Mouse (Mus musculus): ENCODE results near the gene Adck2. TPM values are rescaled to one million over a fixed set of nuclear protein-coding genes. Genes with fewer than 3 reads are reported as not detected.

The Adck2 gene
- polyA plus RNA-seq, 1 experiment from 2014 or later: 36.9 TPM

DNA sequence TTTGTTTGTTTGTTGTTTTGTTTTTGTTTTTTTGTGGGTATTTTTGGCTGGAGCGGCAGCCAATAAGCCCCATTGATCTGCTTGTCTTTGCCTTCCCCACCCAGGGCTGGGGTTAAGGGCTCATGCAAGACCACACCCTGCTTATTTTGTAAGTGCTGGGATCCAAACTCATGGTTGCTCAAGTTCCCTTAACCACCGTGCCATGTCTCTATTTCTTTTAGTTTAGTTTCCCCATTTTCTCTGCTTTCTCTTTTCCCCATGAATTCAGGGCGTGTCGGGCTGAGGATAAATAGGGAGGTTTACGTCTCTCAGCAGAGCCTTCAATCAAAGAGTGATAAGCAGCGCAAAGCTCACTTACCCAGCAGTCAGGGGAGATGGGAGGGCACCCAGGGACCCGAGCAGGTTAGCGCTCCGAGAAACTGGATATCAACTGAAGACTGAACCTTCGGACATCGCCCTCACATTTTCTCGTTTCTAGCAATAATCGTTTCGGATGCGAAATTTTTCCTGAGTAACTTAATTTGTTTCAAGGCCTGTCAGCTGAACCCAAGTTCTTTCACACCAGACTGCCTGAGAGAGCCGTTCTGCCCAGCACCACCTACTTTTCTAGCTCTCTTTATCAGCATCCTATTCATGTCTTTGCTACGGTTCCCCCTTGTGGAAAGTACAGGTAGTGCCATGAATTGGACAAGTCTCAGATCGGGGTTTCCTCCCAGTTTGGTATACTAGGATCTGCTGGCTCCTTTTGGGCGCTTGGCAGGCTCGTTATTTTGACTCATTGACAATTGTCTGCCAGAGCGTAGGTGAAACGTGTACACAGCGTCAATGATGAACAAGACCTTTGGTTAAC lies 11.3 kb upstream of the Adck2 start:
- Histone ChIP-seq H3K27me3 (no peaks in the 10 kb centered on the region; the same call in 1 of the 2 replicates), H3K4me1 (peaks cover 21% of the 10 kb centered on the region), H3K4me3 (0 out of 2 replicates have a peak overlapping the region, but pooled peaks have one; percentile 13), H3K4me2 (replicated peaks) (peak overlapping the region; percentile 31), H3K36me3 (no peaks in the 10 kb centered on the region), H3K27ac (replicated peaks) (no peak overlapping the region), H3K9me3 (no peaks in the 10 kb centered on the region), H3K9ac (replicated peaks) (no peak overlapping the region)
- ATAC-seq (ENCODE audit: low FRiP score, low read depth): 0 out of 2 replicates have a peak, but pooled peaks have one; percentile 28
- 19% methylated on average over 23 of the region's 23 CpGs for WGBS

DNA sequence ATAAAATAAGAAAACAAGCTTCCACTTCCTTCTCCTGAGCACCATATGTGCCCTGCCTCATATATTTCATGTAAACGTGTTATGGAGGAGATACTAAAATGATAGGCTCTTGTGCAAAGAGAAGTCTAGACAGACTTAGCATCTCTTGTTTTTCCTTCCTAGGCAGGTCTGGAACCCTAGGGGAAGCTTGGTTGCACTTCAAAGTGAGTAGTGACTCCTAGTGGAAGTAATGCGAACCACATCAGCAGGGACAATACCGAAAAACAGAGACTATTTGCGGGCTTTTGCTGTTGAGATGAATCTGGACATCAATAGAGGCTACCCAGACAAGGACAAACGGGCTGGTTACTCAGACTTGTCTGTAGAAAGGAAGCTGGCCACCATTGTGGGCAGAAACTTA lies 6.1 kb upstream of the Adck2 start:
- H3K4me3 ChIP-seq: no peak overlapping the region
- H3K4me1 ChIP-seq: no peaks in the 10 kb centered on the region
- no peaks in the 10 kb centered on the region; the same call in 1 of the 2 replicates for H3K27me3 ChIP-seq
- ATAC-seq (ENCODE audit: low FRiP score, low read depth): no peak
- no peak overlapping the region for H3K9ac ChIP-seq (replicated peaks)
- no peak overlapping the region for H3K27ac ChIP-seq (replicated peaks)
- H3K36me3 ChIP-seq: no peaks in the 10 kb centered on the region
- no peaks in the 10 kb centered on the region for H3K9me3 ChIP-seq
- no peak overlapping the region for H3K4me2 ChIP-seq (replicated peaks)
- 16% methylated on average over 5 of the region's 5 CpGs for WGBS

DNA sequence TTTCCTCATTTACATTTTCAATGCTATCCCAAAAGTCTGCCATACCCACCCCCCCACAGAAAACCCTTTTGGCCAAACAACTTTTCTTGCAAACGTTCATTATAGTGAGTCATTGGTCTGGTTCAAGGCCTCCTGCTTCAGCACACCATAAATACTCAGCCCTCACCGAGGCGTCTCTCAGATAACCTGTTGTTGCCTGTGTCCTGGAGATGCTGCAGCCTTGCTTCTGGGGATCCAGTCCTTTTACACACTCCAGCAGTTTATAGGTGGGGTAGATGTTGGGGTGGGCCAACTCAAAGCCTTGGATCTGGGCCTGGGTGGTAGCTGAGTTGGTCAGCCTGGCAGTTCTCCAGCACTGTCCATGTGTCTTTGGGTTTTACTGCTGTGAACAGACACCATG lies 3.2 kb upstream of the Adck2 start:
- ATAC-seq (ENCODE audit: low FRiP score, low read depth): no peak
- no peak overlapping the region for H3K9ac ChIP-seq (replicated peaks)
- H3K4me1 ChIP-seq: peaks cover 12% of the 10 kb centered on the region
- H3K4me3 ChIP-seq: no peak overlapping the region
- H3K27ac ChIP-seq (replicated peaks): no peak overlapping the region
- H3K4me2 ChIP-seq (replicated peaks): no peak overlapping the region
- no peaks in the 10 kb centered on the region for H3K9me3 ChIP-seq
- no peaks in the 10 kb centered on the region for H3K36me3 ChIP-seq
- no peaks in the 10 kb centered on the region; the same call in 1 of the 2 replicates for H3K27me3 ChIP-seq
- whole genome bisulfite sequencing: 89% methylated on average over 3 of the region's 3 CpGs

DNA sequence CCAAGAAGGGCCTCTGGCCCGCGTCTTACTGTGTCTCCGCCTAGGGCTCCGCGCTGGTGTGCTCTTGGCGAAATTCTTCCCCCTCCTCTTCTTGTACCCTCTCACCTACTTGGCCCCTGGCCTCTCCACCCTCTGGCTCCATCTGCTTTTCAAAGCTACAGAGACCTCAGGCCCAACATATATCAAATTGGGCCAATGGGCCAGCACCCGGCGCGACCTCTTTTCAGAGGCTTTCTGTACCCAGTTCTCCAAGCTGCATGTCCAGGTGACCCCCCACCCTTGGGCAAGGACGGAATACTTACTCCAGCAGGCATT lies 839 bp downstream of the Adck2 start:
- peak; percentile 25 for ATAC-seq (ENCODE audit: low FRiP score, low read depth)
- 20% methylated on average over 10 of the region's 10 CpGs for WGBS

DNA sequence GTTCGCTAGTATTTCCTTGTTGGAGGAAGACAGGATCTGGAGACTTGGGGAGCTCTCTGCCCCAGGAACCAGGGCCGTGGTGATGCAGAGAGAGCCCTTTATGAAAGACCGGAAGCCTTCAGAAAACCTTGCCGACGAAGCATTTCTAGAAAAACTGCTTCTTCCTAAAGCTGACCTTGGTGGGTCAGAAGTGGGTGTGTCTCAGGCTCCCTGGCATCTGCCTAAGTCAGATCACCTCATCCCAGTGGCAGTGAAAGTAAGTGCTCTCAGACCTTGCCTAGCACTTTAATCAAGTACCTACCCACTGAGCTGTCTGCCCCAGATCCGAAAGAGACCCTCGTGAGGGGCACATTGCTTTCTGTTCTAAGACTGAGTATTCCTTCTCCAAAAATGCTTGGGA lies 1.3 kb downstream of the Adck2 start:
- H3K4me2 ChIP-seq (replicated peaks): peak overlapping the region; percentile 86
- H3K9ac ChIP-seq (replicated peaks): peak overlapping the region; percentile 88
- WGBS: 77% methylated on average over 7 of the region's 7 CpGs
- no peaks in the 10 kb centered on the region for H3K9me3 ChIP-seq
- peaks cover 24% of the 10 kb centered on the region for H3K36me3 ChIP-seq
- peaks cover 12% of the 10 kb centered on the region for H3K4me1 ChIP-seq
- H3K27me3 ChIP-seq: no peaks in the 10 kb centered on the region
- peak overlapping the region; percentile 80 for H3K4me3 ChIP-seq
- no peak for ATAC-seq (ENCODE audit: low FRiP score, low read depth)
- peak overlapping the region; percentile 97; the same call in 1 of the 2 replicates for H3K27ac ChIP-seq (replicated peaks)

More for the DNA sequence above, 839 bp downstream of the Adck2 start:
- H3K36me3 ChIP-seq: peaks cover 20% of the 10 kb centered on the region
- peak overlapping the region; percentile 97 for H3K27ac ChIP-seq (replicated peaks)
- H3K4me3 ChIP-seq: peak overlapping the region; percentile 80
- H3K9me3 ChIP-seq: no peaks in the 10 kb centered on the region
- peak overlapping the region; percentile 88 for H3K9ac ChIP-seq (replicated peaks)
- H3K4me1 ChIP-seq: peaks cover 12% of the 10 kb centered on the region
- H3K4me2 ChIP-seq (replicated peaks): peak overlapping the region; percentile 86
- no peaks in the 10 kb centered on the region for H3K27me3 ChIP-seq

DNA sequence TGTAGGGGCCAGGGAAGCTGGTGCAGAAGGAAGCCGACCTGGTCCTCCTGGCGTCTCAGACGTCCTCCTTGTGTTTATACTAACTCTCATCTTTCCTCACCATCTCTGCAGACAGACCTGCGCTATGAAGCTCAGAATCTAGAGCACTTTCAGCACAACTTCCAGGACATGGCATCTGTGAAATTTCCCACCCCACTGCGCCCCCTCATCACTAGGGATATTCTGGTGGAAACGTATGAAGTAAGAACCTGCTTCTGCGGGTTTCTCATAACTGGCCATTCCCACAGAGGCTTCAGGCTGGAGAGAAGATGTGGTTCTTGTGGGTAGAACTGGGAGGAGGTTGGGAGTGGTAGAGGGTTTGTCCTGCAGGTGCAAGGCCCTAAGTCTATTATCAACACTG lies 5.9 kb downstream of the Adck2 start:
- Histone ChIP-seq H3K4me1 (peaks cover 6% of the 10 kb centered on the region), H3K4me3 (no peak overlapping the region), H3K9ac (replicated peaks) (no peak overlapping the region), H3K9me3 (no peaks in the 10 kb centered on the region), H3K36me3 (peaks cover 54% of the 10 kb centered on the region), H3K27ac (replicated peaks) (no peak overlapping the region), H3K27me3 (no peaks in the 10 kb centered on the region), H3K4me2 (replicated peaks) (no peak overlapping the region)
- ATAC-seq (ENCODE audit: low FRiP score, low read depth): no peak
- WGBS: 93% methylated on average over 7 of the region's 7 CpGs

DNA sequence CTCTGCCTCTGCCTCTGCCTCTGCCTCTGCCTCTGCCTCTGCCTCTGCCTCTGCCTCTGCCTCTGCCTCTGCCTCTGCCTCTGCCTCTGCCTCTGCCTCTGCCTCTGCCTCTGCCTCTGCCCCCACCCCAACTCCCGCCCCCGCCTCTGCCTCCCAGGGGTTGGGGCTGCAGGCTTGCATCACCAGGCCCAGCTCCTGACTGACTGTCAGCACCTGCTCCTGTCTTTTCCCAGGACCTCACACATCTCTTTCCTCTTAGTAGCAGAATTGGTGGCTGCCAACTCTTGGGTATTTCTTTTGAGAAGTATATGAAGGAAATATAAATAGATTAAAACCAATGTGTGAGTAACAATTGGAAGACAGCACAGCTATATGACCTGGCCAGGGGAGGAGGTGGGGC lies 6.9 kb downstream of the Adck2 start:
- 75% methylated on average over 2 of the region's 2 CpGs for WGBS
- Histone ChIP-seq H3K4me2 (replicated peaks) (no peak overlapping the region), H3K27ac (replicated peaks) (no peak overlapping the region), H3K9ac (replicated peaks) (no peak overlapping the region), H3K27me3 (no peaks in the 10 kb centered on the region), H3K4me1 (no peaks in the 10 kb centered on the region), H3K36me3 (peaks cover 60% of the 10 kb centered on the region), H3K4me3 (no peak overlapping the region), H3K9me3 (no peaks in the 10 kb centered on the region)
- ATAC-seq (ENCODE audit: low FRiP score, low read depth): no peak

DNA sequence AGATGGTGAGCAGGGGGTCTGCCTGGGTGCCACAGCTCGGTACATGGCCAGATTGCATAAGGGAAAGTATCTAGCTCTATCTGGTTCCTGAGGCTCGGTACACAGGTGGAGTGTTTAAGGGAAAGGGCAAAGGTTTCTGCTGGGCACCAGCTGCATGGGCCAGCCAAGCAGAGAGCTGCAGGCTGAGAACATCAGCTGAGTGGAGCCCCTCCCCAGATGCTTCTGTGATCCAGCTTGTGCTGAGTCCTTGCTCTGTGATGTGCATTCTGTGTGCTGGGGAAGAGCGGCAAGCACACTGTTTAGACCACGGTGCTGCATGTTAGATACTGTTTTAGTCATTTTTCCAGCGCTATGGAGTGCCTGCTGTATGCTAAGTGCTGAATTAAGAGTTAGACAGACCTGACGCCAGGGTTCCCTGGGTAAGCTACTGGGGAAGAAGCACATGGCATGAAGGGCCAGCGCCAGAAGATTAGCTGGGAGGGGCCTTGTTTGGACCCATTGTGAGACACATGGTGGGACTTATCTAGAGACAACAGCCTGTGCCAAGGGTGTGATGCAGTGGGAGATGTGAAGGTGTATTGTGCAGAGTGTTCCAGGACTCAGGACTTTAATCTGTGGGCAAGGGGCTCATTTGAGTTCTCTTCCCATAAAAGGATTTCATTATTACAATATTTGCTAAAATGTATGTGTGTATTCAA lies 7.6 kb downstream of the Adck2 start:
- Histone ChIP-seq H3K27me3 (no peaks in the 10 kb centered on the region), H3K9me3 (no peaks in the 10 kb centered on the region), H3K4me2 (replicated peaks) (no peak overlapping the region), H3K4me1 (no peaks in the 10 kb centered on the region), H3K4me3 (no peak overlapping the region), H3K27ac (replicated peaks) (no peak overlapping the region), H3K9ac (replicated peaks) (no peak overlapping the region), H3K36me3 (peaks cover 66% of the 10 kb centered on the region)
- no peak for ATAC-seq (ENCODE audit: low FRiP score, low read depth)
- 70% methylated on average over 7 of the region's 7 CpGs for WGBS

DNA sequence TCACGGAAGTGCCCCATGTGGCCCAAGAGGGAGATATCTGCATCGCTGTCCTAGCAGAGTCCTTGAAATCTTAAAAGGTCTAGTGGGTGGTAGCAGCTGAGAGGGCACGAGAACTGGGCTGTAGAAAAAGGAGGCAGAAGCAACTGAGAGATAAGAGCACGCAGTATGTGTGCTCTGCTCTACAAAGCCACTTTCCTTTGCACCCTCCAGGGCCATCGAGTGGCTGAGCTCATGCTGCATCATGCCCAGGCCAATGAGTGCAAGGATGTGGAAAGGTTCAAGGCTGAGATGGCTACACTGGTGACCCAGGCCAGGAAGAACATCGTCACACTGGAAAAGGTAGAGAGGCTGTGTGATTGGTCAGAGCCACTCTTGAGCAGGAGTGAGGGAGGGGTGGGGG lies 11.8 kb downstream of the Adck2 start, which contains the start of gene Gm42420:
Gm42420 (plus strand) TSS at position 237 of the 400 bp plus-strand sequence.
- WGBS: 95% methylated on average over 6 of the region's 6 CpGs
- no peak for ATAC-seq (ENCODE audit: low FRiP score, low read depth)
- Histone ChIP-seq H3K36me3 (peaks cover 60% of the 10 kb centered on the region), H3K4me3 (no peak within 1 kb of the TSS), H3K9me3 (no peaks in the 10 kb centered on the region), H3K9ac (replicated peaks) (no peak within 1 kb of the TSS), H3K4me1 (no peaks in the 10 kb centered on the region), H3K27me3 (no peaks in the 10 kb centered on the region), H3K4me2 (replicated peaks) (no peak within 1 kb of the TSS), H3K27ac (replicated peaks) (no peak within 1 kb of the TSS)

DNA sequence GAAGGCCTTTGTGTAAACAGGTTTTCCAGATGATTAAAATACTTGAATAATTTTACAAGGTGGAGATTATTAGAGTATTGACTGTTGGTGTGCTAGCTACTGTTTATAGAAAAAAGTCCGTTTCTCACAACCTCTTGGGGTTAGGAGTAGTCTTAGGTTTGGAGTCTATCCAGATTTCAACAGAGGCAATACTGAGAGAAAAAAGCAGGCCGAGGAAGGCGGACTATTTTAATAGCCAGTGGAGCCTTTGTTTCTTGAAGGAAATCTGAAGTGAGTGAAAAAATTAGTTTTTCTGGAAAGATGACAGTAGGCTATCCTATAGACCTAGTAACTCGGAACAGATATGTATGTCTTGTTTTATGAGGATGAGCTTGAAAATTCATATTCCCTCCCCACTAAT lies 17.8 kb downstream of the Adck2 start:
- no peak overlapping the region for H3K9ac ChIP-seq (replicated peaks)
- H3K4me3 ChIP-seq: no peak overlapping the region
- ATAC-seq (ENCODE audit: low FRiP score, low read depth): no peak
- 95% methylated on average over 4 of the region's 4 CpGs for whole genome bisulfite sequencing
- H3K27me3 ChIP-seq: no peaks in the 10 kb centered on the region
- H3K4me2 ChIP-seq (replicated peaks): no peak overlapping the region
- H3K27ac ChIP-seq (replicated peaks): no peak overlapping the region
- H3K36me3 ChIP-seq: peaks cover 24% of the 10 kb centered on the region
- H3K4me1 ChIP-seq: peaks cover 11% of the 10 kb centered on the region
- no peaks in the 10 kb centered on the region for H3K9me3 ChIP-seq

DNA sequence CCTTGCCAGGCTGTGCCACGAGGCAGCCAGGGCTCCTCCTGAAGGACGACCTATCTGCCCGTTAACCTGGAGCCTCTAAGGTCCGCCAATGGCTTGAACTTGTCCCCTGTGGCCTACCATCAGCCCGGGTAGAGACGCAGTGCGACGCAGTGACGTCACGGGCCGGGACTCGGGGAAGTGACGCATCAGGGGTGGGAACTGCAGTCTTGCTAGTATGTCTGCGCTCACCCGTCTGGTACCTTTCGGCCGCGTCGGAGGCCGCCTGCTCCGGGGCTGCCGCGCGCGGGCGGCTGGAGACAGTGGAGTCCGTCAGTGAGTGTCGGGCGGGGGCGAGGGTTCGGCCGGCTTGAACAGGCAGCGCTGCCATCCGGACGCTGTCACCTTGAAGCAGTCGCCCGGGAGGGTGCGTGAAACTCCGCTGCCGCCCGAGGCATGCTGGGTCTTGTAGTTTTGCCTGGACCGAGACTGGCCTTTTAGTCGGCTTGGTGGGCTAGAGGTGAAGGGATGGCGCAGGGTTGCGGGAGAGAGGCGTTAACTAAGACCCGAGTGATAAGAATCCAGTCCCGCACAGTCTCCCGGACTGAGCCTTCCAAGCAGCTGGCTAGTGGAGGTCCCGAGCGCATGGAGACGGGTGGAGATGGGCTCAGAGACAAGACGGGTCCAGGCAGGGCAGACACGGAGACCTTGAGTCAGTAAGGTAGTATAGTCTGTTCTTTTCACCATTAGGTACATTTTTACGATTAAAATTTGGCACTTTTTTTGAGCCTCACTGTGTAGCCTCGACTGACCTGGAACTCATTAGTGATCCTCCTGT lies 18.9 kb downstream of the Adck2 start, which contains the start of gene Ndufb2:
Ndufb2 (plus strand) TSS at position 174 of the 814 bp plus-strand sequence.
- H3K27me3 ChIP-seq: no peaks in the 10 kb centered on the region
- peak within 1 kb of the TSS; percentile 77 for H3K4me3 ChIP-seq
- peak within 1 kb of the TSS; percentile 66 for H3K9ac ChIP-seq (replicated peaks)
- ATAC-seq (ENCODE audit: low FRiP score, low read depth): peak; percentile 98
- H3K36me3 ChIP-seq: peaks cover 13% of the 10 kb centered on the region
- peak within 1 kb of the TSS; percentile 71 for H3K4me2 ChIP-seq (replicated peaks)
- H3K27ac ChIP-seq (replicated peaks): peak within 1 kb of the TSS; percentile 83
- peaks cover 11% of the 10 kb centered on the region for H3K4me1 ChIP-seq
- under 1% methylated on average over 56 of the region's 56 CpGs for WGBS
- H3K9me3 ChIP-seq: no peaks in the 10 kb centered on the region

Data from midbrain, embryonic 12.5 days (tissue).